Mouse (Mus musculus) c-Kit-positive CD71-positive TER-119-positive erythroid progenitor cells, embryonic 14.5 days (primary cell): ENCODE data around the gene Sntn.

Experiments
- DNase-seq: peaks from one replicate; pipeline ENCODE4 v3.0.0-alpha.2; 2013; ENCODE audit warnings: low spot score

The Sntn gene

GRCm38 (mm10) chr14:13670576-13670975 is at the start of gene Sntn:
Sntn (plus strand) TSS chr14:13670876.
- DNase-seq, result no peak

GRCm38 (mm10) chr14:13649865-13650264 is 20.8 kb upstream of the Sntn start:
- no peak for DNase-seq

GRCm38 (mm10) chr14:13651039-13651438 is 19.6 kb upstream of the Sntn start:
- DNase-seq, result no peak

GRCm38 (mm10) chr14:13651541-13652298 is 19.0 kb upstream of the Sntn start:
- no peak for DNase-seq

- no peak for DNase-seq
These were observed 16.0 kb downstream of the Sntn start for GRCm38 (mm10) chr14:13686716-13687115.

GRCm38 (mm10) chr14:13690426-13690825 is 19.8 kb downstream of the Sntn start:
- no peak for DNase-seq

- DNase-seq, result no peak
These were observed 61.6 kb downstream of the Sntn start for GRCm38 (mm10) chr14:13732263-13732662.
